Mouse (Mus musculus) midbrain, embryonic 14.5 days (tissue): ENCODE results near the gene Pde8a. TPM values are rescaled to one million over a fixed set of nuclear protein-coding genes. Genes with fewer than 3 reads are reported as not detected.

Source experiments
- ATAC-seq: fragments of 200-750 bp; cut with Nextera tagmentation; 2 replicates; pipeline ENCODE4 v1.8.0; 2017; ENCODE audit warnings: moderate number of reproducible peaks, moderate library complexity; ENCODE audit not compliant: low FRiP score, low TSS enrichment
- DNase-seq: peaks from one replicate; pipeline ENCODE4 v3.0.0-alpha.2; 2015
- H3K27ac ChIP-seq: fragments of 300-500 bp; sonication (generic); replicated peaks from 2 replicates; pipeline ENCODE4 v1.5.1; 2014; ENCODE audit warnings: mild to moderate bottlenecking, low read depth, low read length, moderate library complexity
- H3K27me3 ChIP-seq: fragments of 300-500 bp; sonication (generic); 2 replicates; pipeline ENCODE4 v1.6.1; 2014; ENCODE audit warnings: low read length, control low read depth, mixed read lengths; ENCODE audit not compliant: control insufficient read depth, insufficient read depth
- H3K36me3 ChIP-seq: fragments of 300-500 bp; sonication (generic); 2 replicates; pipeline ENCODE4 v1.6.1; 2014; ENCODE audit warnings: low read length, control low read depth; ENCODE audit not compliant: control insufficient read depth, insufficient read depth
- H3K4me1 ChIP-seq: fragments of 300-500 bp; sonication (generic); 2 replicates; pipeline ENCODE4 v1.6.1; 2014; ENCODE audit warnings: mild to moderate bottlenecking, antibody characterized with exemption, low read length, control low read depth; ENCODE audit not compliant: control insufficient read depth, insufficient read depth
- H3K4me2 ChIP-seq: fragments of 300-500 bp; sonication (generic); 2 replicates; pipeline ENCODE4 v1.6.1; 2014; ENCODE audit warnings: mild to moderate bottlenecking, low read length, moderate library complexity
- H3K4me3 ChIP-seq: fragments of 300-500 bp; sonication (generic); replicated peaks from 2 replicates; pipeline ENCODE4 v1.5.1; 2014; ENCODE audit warnings: low read depth, low read length
- H3K9ac ChIP-seq: fragments of 300-500 bp; sonication (generic); replicated peaks from 2 replicates; pipeline ENCODE4 v1.6.1; 2014; ENCODE audit warnings: mild to moderate bottlenecking, low read length, moderate library complexity
- H3K9me3 ChIP-seq: fragments of 300-500 bp; sonication (generic); 2 replicates; pipeline ENCODE4 v1.6.1; 2016; ENCODE audit warnings: low read length, control low read depth, mixed read lengths; ENCODE audit not compliant: control insufficient read depth
- WGBS: fragments of 180-500 bp; shearing (Covaris S2); extraction: QIAGEN DNeasy Blood & Tissue Kit; methylation state at CpG from one replicate; pipeline ENCODE4 v1.1.7; 2014; 5-methylcytosine and 5-hydroxymethylcytosine counted together
- polyA plus RNA-seq: library from polyadenylated mRNA; unstranded; fragments of >200 nt; fragmentation: Nextera tagmentation; extraction: Ambion mirVana; gene quantifications from 2 replicates; pipeline ENCODE4 v1.2.1, GENCODE M21; 2014

Gene Pde8a
- polyA plus RNA-seq, 1 experiment from 2014 or later, result 2.4 TPM

- peak overlapping the region; percentile 82 for H3K4me3 ChIP-seq
- peak overlapping the region; percentile 45; the same call in 1 of the 2 replicates for H3K9ac ChIP-seq
- ATAC-seq (no peak), DNase-seq (no peak)
- no peaks in the 10 kb centered on the region for H3K9me3 ChIP-seq
- WGBS, result 64% methylated on average over 15 of the region's 15 CpGs
- H3K4me2 ChIP-seq, result peak overlapping the region; percentile 90
- H3K4me1 ChIP-seq, result peaks cover 17% of the 10 kb centered on the region
- no peaks in the 10 kb centered on the region for H3K27me3 ChIP-seq
- no peak overlapping the region for H3K27ac ChIP-seq
- peaks cover 28% of the 10 kb centered on the region for H3K36me3 ChIP-seq
Observed at GRCm38 (mm10) chr7:81345447-81346170, 132.2 kb downstream of the Pde8a start.

DNA sequence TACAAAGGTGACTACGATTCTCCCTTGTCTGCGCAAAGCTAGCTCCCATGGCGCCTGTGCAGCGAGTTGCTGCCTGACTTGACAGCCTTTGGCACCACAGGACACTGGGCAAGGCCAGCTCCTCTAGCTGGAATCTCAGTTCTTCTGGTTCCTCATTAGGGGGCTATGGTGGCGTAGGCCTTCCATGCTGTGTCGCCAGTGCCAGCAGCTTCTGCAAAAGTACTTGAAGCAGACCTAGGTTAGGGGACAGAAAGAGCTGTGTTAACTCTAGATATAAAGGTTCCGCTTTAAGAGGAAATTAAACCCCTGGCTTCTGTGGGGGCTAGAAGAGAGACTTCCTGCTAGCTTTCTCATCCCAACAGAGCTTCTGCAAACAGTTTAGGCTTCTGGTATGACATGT is 134.8 kb downstream of the Pde8a start:
- no peak overlapping the region for H3K4me2 ChIP-seq
- DNase-seq, result no peak
- H3K4me3 ChIP-seq, result no peak overlapping the region
- WGBS, result 66% methylated on average over 7 of the region's 7 CpGs
- no peaks in the 10 kb centered on the region for H3K27me3 ChIP-seq
- H3K9ac ChIP-seq, result no peak overlapping the region
- peaks cover 8% of the 10 kb centered on the region for H3K4me1 ChIP-seq
- peaks cover 8% of the 10 kb centered on the region for H3K36me3 ChIP-seq
- H3K9me3 ChIP-seq, result no peaks in the 10 kb centered on the region
- ATAC-seq, result no peak
- H3K27ac ChIP-seq, result no peak overlapping the region

DNA sequence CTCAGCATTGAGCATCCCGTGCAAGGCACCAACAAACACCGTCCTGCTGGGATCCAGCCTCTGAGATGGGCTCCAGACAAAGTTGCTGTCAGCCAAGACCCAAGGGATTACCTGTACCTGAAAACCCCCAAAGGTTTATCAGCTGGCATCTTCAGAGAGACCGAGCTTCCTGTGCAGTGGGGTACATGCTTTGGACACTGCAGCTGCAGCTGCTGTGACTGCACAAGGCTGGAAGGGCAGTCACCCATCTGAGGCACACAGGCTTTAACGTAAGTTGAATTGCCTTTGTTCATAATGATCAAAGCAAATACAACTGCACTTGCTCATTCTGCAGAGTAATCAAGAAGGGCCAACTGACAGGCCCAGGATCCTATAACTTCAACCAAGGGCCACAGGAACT is 138.4 kb downstream of the Pde8a start:
- Histone ChIP-seq H3K9me3 (no peaks in the 10 kb centered on the region), H3K4me3 (no peak overlapping the region), H3K4me2 (no peak overlapping the region), H3K27me3 (no peaks in the 10 kb centered on the region), H3K4me1 (no peaks in the 10 kb centered on the region), H3K27ac (no peak overlapping the region), H3K9ac (no peak overlapping the region), H3K36me3 (no peaks in the 10 kb centered on the region)
- 81% methylated on average over 4 of the region's 4 CpGs for WGBS
- no peak for DNase-seq
- no peak for ATAC-seq

GRCm38 (mm10) chr7:81355746-81356145 is 142.3 kb downstream of the Pde8a start:
- Histone ChIP-seq H3K4me2 (no peak overlapping the region), H3K27me3 (no peaks in the 10 kb centered on the region)
- WGBS, result 87% methylated on average over 7 of the region's 7 CpGs

DNA sequence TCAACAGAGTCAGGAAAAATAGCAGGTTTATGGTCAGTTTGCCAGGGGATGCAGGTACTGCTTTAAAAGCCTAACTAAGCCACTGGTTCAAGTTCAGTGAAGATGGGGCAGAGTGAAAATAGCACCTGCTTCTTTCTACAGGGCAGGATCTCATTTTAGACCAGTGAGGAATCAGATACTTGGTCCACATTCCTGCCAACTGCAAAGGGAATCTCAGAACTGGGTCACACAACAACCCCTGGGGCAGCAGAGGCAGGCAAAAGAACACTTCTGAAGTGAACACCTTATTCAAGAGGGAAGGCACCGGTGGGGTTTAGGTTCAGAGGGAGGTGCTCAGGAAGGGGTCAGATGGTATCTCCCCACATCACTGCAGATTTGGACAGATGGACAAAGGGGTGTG is 143.0 kb downstream of the Pde8a start:
- Histone ChIP-seq H3K9me3 (no peaks in the 10 kb centered on the region), H3K36me3 (no peaks in the 10 kb centered on the region), H3K27me3 (no peaks in the 10 kb centered on the region), H3K4me1 (no peaks in the 10 kb centered on the region), H3K27ac (no peak overlapping the region), H3K9ac (no peak overlapping the region), H3K4me3 (no peak overlapping the region), H3K4me2 (no peak overlapping the region)
- DNase-seq, result no peak
- WGBS, result 90% methylated on average over 1 of the region's 1 CpGs
- ATAC-seq, result no peak

More at GRCm38 (mm10) chr7:81355746-81356145, 142.3 kb downstream of the Pde8a start:
- H3K27ac ChIP-seq, result no peak overlapping the region
- ATAC-seq (no peak), DNase-seq (no peak)
- H3K4me3 ChIP-seq, result no peak overlapping the region
- no peak overlapping the region for H3K9ac ChIP-seq
- H3K9me3 ChIP-seq, result no peaks in the 10 kb centered on the region
- no peaks in the 10 kb centered on the region for H3K4me1 ChIP-seq
- H3K36me3 ChIP-seq, result no peaks in the 10 kb centered on the region

DNA sequence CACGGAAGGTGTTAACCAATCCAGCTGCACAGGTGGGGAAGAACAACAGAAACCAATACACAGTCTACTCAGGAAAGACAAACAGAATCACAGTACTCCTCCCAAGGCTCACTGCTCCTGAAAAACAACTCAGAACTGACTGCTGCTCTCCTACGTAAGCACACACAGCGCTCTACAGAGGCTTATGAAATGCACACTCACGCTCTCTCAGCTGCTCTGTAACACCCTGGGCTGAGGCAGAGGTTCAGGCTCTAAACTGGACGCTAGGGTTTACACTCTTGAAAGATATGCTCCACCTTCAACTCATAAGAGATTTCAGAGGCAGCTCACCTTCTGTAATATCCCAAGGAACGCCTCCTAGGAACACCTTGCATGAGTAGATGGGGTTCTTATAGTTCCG is 143.6 kb downstream of the Pde8a start:
- Histone ChIP-seq H3K9me3 (no peaks in the 10 kb centered on the region), H3K4me3 (no peak overlapping the region), H3K4me2 (no peak overlapping the region), H3K27ac (no peak overlapping the region), H3K4me1 (no peaks in the 10 kb centered on the region), H3K27me3 (no peaks in the 10 kb centered on the region), H3K36me3 (no peaks in the 10 kb centered on the region), H3K9ac (no peak overlapping the region)
- no peak for ATAC-seq
- no peak for DNase-seq
- 84% methylated on average over 7 of the region's 7 CpGs for WGBS

DNA sequence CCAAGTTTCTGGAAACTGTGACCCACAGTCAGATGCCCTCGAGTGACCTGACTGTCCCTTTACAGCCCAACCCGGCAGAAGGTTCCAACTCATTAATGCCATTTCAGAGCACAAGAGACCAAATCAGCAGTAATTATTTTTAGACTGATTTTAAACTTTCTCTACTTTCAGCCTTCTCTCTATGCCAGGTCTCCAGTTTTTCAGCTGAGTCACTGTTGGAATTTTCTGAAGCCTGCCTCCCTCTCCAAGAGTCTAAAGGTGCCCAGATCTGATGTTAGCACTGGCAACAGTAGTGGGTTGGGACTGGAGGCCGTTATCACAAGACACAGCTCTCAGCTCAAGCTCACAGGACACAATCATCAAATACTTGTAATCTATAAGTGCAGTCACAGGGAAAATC is 154.6 kb downstream of the Pde8a start:
- H3K4me3 ChIP-seq, result no peak overlapping the region
- WGBS, result 73% methylated on average over 3 of the region's 3 CpGs
- ATAC-seq, result no peak

DNA sequence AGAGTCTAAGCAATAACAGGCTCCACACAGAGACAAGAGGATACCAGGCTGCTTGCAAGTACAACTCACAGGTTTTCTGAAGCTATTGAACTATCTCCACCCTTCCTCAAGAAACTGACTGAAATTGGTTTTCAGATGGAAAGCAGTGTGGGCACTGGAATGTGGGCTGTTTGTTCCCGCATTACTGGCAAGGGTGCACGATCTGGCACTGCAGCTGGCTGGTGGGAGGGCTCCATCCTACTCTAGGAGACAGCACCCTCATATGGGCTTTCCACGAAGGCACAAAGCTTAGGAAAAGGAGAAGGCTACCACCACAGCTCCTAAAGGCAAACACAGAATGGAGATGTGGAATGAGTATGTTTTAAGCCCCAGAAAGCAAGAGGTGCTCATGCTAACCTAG is 156.3 kb downstream of the Pde8a start:
- Histone ChIP-seq H3K27ac (no peak overlapping the region), H3K4me3 (no peak overlapping the region), H3K9ac (no peak overlapping the region), H3K27me3 (no peaks in the 10 kb centered on the region), H3K4me1 (peaks cover 8% of the 10 kb centered on the region; the same call in 1 of the 2 replicates), H3K4me2 (no peak overlapping the region), H3K36me3 (no peaks in the 10 kb centered on the region), H3K9me3 (no peaks in the 10 kb centered on the region)
- ATAC-seq (no peak), DNase-seq (no peak)
- WGBS, result 63% methylated on average over 3 of the region's 3 CpGs

More for the DNA sequence above, 154.6 kb downstream of the Pde8a start:
- Histone ChIP-seq H3K4me2 (no peak overlapping the region), H3K27ac (no peak overlapping the region), H3K9ac (no peak overlapping the region), H3K4me1 (peaks cover 8% of the 10 kb centered on the region; the same call in 1 of the 2 replicates), H3K9me3 (no peaks in the 10 kb centered on the region), H3K36me3 (no peaks in the 10 kb centered on the region), H3K27me3 (no peaks in the 10 kb centered on the region)
- no peak for DNase-seq

GRCm38 (mm10) chr7:81371811-81372210 is 158.4 kb downstream of the Pde8a start:
- Histone ChIP-seq H3K4me2 (peak overlapping the region; percentile 54), H3K27ac (no peak overlapping the region), H3K9ac (peak overlapping the region; percentile 50; the same call in 1 of the 2 replicates), H3K4me3 (peak overlapping the region; percentile 24; the same call in 1 of the 2 replicates), H3K9me3 (no peaks in the 10 kb centered on the region), H3K4me1 (peaks cover 8% of the 10 kb centered on the region; the same call in 1 of the 2 replicates), H3K27me3 (no peaks in the 10 kb centered on the region), H3K36me3 (no peaks in the 10 kb centered on the region)
- WGBS, result 11% methylated on average over 5 of the region's 5 CpGs
- peak; percentile 8 for DNase-seq
- no peak for ATAC-seq
